Mouse (Mus musculus): ENCODE data around the gene Unc5c. TPM values are rescaled to one million over a fixed set of nuclear protein-coding genes. Genes with fewer than 3 reads are reported as not detected.

Gene Unc5c
- polyA plus RNA-seq, 1 experiment from 2014 or later = 20.5 TPM

DNA sequence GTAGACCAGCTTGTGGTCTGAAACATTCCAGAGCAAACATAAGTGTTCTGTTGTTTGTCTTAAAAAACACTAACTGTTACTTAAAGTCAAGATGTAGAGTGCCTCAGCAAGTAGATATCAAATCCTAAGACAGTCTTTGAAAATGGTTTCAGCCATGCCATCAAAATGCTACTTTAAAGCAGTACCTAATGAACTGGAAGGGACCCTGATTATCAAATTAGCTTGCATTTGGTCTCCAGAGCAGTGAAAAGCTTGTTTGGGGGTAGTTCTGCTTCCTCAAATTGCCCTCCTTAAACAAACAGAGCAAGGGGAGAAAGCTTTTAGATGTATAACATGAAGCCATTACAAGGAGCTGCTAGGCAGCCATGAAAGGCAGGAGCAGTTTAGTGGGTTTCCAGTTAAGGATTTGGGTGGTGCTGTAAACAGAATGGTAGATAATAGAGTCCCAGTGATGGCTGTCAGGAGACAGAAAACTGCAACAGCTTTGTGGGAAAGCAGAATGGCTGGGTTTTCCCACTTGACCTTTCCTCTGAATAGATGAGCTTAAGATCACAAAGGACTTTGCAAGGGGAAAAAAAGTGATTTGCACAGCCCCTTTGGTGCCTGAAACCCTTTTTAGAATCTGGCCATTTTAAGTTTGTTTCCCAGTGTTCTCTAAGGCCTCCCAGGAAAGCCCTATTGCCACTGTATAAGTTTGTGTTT, 116.3 kb downstream of the Unc5c start:
- Histone ChIP-seq H3K9ac (no peak overlapping the region), H3K36me3 (no peaks in the 10 kb centered on the region), H3K9me3 (no peaks in the 10 kb centered on the region), H3K4me2 (no peak overlapping the region), H3K27ac (no peak overlapping the region), H3K4me1 (no peaks in the 10 kb centered on the region), H3K27me3 (no peaks in the 10 kb centered on the region), H3K4me3 (no peak overlapping the region)
- no peak for ATAC-seq (ENCODE audit: borderline replicate concordance, extremely low read depth, low FRiP score, low TSS enrichment)

DNA sequence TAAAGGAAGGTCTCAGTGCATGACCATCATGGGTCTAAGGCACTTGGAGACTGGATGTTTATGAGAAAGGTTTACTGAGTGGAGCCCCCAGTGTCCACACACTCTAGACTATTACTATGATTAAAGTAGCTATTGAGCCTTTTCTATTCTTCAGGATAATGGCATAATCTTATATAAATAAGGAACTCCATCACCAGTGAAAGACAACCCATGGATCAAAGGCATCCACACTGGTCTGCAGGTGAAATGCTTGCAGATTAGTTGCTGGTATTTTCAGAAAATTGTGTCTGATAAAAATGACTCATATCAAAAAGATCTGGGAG, 116.8 kb downstream of the Unc5c start:
- Histone ChIP-seq H3K4me2 (no peak overlapping the region), H3K4me1 (no peaks in the 10 kb centered on the region), H3K9me3 (no peaks in the 10 kb centered on the region), H3K27me3 (no peaks in the 10 kb centered on the region), H3K27ac (no peak overlapping the region), H3K9ac (no peak overlapping the region), H3K36me3 (no peaks in the 10 kb centered on the region), H3K4me3 (no peak overlapping the region)
- ATAC-seq (ENCODE audit: borderline replicate concordance, extremely low read depth, low FRiP score, low TSS enrichment) = no peak

- Histone ChIP-seq H3K36me3 (no peaks in the 10 kb centered on the region), H3K27ac (no peak overlapping the region), H3K4me2 (no peak overlapping the region), H3K4me1 (no peaks in the 10 kb centered on the region), H3K4me3 (no peak overlapping the region), H3K9ac (no peak overlapping the region), H3K9me3 (no peaks in the 10 kb centered on the region), H3K27me3 (no peaks in the 10 kb centered on the region)
- no peak for ATAC-seq (ENCODE audit: borderline replicate concordance, extremely low read depth, low FRiP score, low TSS enrichment)
- 91% methylated on average over 1 of the region's 1 CpGs for WGBS
Observed at GRCm38 (mm10) chr3:141583180-141583579, 118.2 kb downstream of the Unc5c start.

DNA sequence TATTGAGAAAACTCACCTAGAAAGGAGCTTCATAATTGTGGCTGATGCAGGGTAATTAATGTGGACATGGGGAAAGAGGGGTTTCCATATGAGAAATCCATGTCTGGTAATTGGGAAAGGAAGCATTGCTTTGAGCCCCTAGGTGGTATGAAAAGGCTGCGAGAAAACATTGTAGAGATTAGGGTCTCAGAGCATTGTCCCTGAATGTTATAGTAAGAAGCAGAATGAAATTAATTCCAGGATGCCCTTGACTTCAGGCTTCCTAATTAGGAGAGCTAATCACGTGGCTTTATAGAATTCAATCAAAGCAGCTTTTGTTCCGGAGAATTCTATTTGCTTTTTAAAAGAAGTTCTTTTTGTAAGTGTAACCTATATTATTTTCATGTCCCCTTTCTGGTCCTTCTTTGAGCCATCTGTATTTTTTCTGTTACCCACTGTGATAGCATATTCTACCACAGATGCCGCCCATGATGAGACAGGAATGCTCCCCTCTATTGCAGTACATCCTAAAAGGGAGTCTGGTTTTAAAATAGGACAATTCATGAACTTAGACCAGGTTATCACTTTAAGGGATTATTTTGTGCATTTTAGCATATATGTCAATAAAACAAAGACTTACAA, 124.5 kb downstream of the Unc5c start:
- Histone ChIP-seq H3K27ac (no peak overlapping the region), H3K9me3 (no peaks in the 10 kb centered on the region), H3K27me3 (no peaks in the 10 kb centered on the region), H3K36me3 (no peaks in the 10 kb centered on the region), H3K4me2 (no peak overlapping the region), H3K4me3 (no peak overlapping the region), H3K4me1 (no peaks in the 10 kb centered on the region), H3K9ac (no peak overlapping the region)
- ATAC-seq (ENCODE audit: borderline replicate concordance, extremely low read depth, low FRiP score, low TSS enrichment) = no peak
- WGBS = 86% methylated on average over 4 of the region's 4 CpGs

GRCm38 (mm10) chr3:141593249-141593648, 128.2 kb downstream of the Unc5c start:
- Histone ChIP-seq H3K27me3 (no peaks in the 10 kb centered on the region), H3K9me3 (no peaks in the 10 kb centered on the region), H3K36me3 (no peaks in the 10 kb centered on the region), H3K4me1 (no peaks in the 10 kb centered on the region), H3K4me3 (no peak overlapping the region), H3K4me2 (no peak overlapping the region), H3K9ac (no peak overlapping the region), H3K27ac (no peak overlapping the region)
- WGBS = 79% methylated on average over 5 of the region's 5 CpGs
- ATAC-seq (ENCODE audit: borderline replicate concordance, extremely low read depth, low FRiP score, low TSS enrichment) = no peak

GRCm38 (mm10) chr3:141594120-141594519, 129.1 kb downstream of the Unc5c start:
- H3K9me3 ChIP-seq = no peaks in the 10 kb centered on the region
- no peaks in the 10 kb centered on the region for H3K4me1 ChIP-seq
- H3K27me3 ChIP-seq = no peaks in the 10 kb centered on the region
- no peaks in the 10 kb centered on the region for H3K36me3 ChIP-seq
- no peak overlapping the region for H3K9ac ChIP-seq
- no peak overlapping the region for H3K4me2 ChIP-seq
- ATAC-seq (ENCODE audit: borderline replicate concordance, extremely low read depth, low FRiP score, low TSS enrichment) = peak; percentile 73; the same call in 1 of the 2 replicates
- H3K4me3 ChIP-seq = no peak overlapping the region
- 38% methylated on average over 5 of the region's 5 CpGs for WGBS
- H3K27ac ChIP-seq = no peak overlapping the region

DNA sequence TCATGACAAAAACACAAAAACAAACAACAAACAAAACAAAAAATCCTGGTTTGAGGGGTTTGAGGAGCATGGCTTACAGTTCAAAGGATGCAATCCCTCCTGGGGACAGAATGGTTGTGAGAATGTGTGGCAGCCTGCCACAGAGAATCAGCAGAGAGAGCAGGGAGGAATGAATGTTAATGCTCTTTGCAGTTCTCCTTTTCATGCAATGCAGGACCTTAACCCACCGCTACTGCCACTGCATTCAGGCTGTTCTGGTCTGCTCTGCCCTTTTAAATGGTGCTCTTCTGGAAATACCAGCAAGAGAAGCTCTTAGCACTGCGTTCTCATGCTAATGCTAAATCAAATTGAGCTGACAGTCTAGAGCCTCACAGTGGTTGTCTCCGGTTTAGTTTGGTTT, 130.1 kb downstream of the Unc5c start:
- H3K9me3 ChIP-seq = no peaks in the 10 kb centered on the region
- no peaks in the 10 kb centered on the region for H3K27me3 ChIP-seq
- H3K9ac ChIP-seq = no peak overlapping the region
- H3K4me1 ChIP-seq = no peaks in the 10 kb centered on the region
- no peak overlapping the region for H3K4me3 ChIP-seq
- ATAC-seq (ENCODE audit: borderline replicate concordance, extremely low read depth, low FRiP score, low TSS enrichment) = no peak
- H3K27ac ChIP-seq = no peak overlapping the region
- no peaks in the 10 kb centered on the region for H3K36me3 ChIP-seq
- no peak overlapping the region for H3K4me2 ChIP-seq
- WGBS = 68% methylated on average over 3 of the region's 3 CpGs

DNA sequence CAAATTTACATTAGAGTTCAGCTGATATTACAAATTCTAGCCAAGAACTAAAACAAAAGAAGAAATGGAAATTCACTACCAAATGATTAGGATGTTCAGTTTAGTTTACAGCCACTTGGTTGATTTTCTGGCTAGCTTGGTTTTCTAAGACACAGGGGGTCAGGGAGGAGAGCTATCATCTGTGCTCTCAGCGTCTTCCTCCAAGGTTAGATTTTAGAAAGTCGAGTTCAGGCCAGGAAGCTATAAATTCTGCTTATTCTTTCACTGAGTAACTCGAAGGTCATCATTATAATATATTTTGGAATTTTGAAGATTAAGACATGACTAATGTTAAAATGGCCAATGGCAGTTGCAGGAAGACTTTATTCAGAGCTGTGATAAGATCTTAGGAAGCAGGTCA, 131.4 kb downstream of the Unc5c start:
- Histone ChIP-seq H3K27ac (no peak overlapping the region), H3K9me3 (no peaks in the 10 kb centered on the region), H3K27me3 (no peaks in the 10 kb centered on the region), H3K36me3 (no peaks in the 10 kb centered on the region), H3K4me1 (no peaks in the 10 kb centered on the region), H3K4me2 (no peak overlapping the region), H3K9ac (no peak overlapping the region), H3K4me3 (no peak overlapping the region)
- no peak for ATAC-seq (ENCODE audit: borderline replicate concordance, extremely low read depth, low FRiP score, low TSS enrichment)
- WGBS = 62% methylated on average over 3 of the region's 3 CpGs

GRCm38 (mm10) chr3:141596881-141597280, 131.9 kb downstream of the Unc5c start:
- H3K4me2 ChIP-seq = no peak overlapping the region
- no peaks in the 10 kb centered on the region for H3K4me1 ChIP-seq
- H3K36me3 ChIP-seq = no peaks in the 10 kb centered on the region
- no peak for ATAC-seq (ENCODE audit: borderline replicate concordance, extremely low read depth, low FRiP score, low TSS enrichment)
- 65% methylated on average over 1 of the region's 1 CpGs for WGBS
- no peak overlapping the region for H3K9ac ChIP-seq
- H3K9me3 ChIP-seq = no peaks in the 10 kb centered on the region
- no peak overlapping the region for H3K4me3 ChIP-seq
- H3K27me3 ChIP-seq = no peaks in the 10 kb centered on the region
- H3K27ac ChIP-seq = no peak overlapping the region

DNA sequence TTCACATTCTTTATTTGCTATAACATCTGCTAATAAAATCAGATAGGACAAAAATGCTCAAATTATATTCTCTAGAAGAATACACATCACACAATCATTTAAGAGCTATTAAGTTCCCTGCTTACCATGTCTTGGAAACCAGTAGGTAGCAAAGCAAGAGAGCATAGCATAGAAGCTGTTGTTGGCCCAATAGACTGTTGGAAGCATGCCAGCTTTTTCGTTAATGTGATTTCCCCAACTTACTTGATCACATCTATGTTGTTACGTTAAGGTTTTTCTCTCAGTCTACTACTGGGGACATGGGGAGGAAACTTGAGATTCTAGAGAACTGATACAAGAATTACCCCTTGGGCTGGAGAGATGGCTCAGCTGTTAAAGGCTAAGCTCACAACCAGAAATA, 133.0 kb downstream of the Unc5c start:
- 38% methylated on average over 2 of the region's 2 CpGs for WGBS
- no peaks in the 10 kb centered on the region for H3K27me3 ChIP-seq
- no peaks in the 10 kb centered on the region for H3K9me3 ChIP-seq
- no peak overlapping the region for H3K27ac ChIP-seq
- no peak overlapping the region for H3K4me2 ChIP-seq
- no peak overlapping the region for H3K9ac ChIP-seq
- no peak overlapping the region for H3K4me3 ChIP-seq
- H3K4me1 ChIP-seq = no peaks in the 10 kb centered on the region
- no peaks in the 10 kb centered on the region for H3K36me3 ChIP-seq
- ATAC-seq (ENCODE audit: borderline replicate concordance, extremely low read depth, low FRiP score, low TSS enrichment) = no peak

DNA sequence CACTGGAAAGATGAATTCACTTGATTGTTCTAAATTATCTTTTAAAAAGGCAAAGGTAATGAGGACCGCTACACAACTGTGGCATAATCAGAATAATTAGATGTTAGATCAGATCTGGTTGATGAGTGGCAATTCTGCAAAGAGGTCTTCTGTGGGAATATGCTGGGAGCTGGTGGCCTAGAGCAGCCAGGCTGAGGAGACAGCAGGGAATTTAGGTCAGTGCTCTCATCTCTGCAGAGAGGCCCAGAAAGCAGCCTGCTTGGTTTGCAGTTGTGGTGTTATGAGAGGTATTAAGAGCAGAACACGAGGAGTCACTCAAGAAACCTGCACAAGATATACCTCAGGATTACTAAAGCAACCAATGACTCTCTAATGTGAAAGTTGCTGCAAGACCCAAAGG, 133.9 kb downstream of the Unc5c start:
- H3K36me3 ChIP-seq = no peaks in the 10 kb centered on the region
- H3K4me1 ChIP-seq = no peaks in the 10 kb centered on the region
- WGBS = 85% methylated on average over 2 of the region's 2 CpGs
- H3K27me3 ChIP-seq = no peaks in the 10 kb centered on the region
- no peak for ATAC-seq (ENCODE audit: borderline replicate concordance, extremely low read depth, low FRiP score, low TSS enrichment)
- no peak overlapping the region for H3K9ac ChIP-seq
- H3K9me3 ChIP-seq = no peaks in the 10 kb centered on the region
- H3K4me3 ChIP-seq = no peak overlapping the region
- H3K4me2 ChIP-seq = no peak overlapping the region
- no peak overlapping the region for H3K27ac ChIP-seq

DNA sequence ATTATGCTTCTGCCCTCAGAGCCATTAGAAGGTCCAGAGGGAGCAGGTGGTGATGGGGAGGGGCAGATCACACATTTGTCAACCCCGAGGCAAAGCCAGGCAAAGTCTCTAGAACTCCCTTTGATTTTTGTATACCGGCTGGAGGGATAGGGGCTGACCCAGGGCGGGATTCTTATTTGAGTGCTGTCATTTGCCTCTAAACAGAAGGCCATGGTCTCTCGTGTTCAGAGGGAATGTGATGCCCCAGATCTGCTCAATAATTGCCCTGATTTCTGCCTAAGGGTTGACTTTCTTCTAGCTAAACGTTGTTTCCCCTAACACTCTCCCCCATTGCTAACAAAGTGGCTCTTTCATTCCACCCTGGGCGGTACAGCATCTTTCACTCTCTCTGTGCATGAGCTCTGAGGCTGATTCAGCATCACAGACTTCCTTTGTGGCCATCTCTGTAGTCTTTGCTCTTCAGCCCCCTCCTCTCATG, 136.1 kb downstream of the Unc5c start:
- 32% methylated on average over 6 of the region's 6 CpGs for WGBS
- no peaks in the 10 kb centered on the region for H3K27me3 ChIP-seq
- H3K4me2 ChIP-seq = no peak overlapping the region
- H3K27ac ChIP-seq = no peak overlapping the region
- ATAC-seq (ENCODE audit: borderline replicate concordance, extremely low read depth, low FRiP score, low TSS enrichment) = no peak
- H3K4me3 ChIP-seq = no peak overlapping the region
- H3K9me3 ChIP-seq = no peaks in the 10 kb centered on the region
- no peaks in the 10 kb centered on the region for H3K36me3 ChIP-seq
- H3K4me1 ChIP-seq = no peaks in the 10 kb centered on the region
- no peak overlapping the region for H3K9ac ChIP-seq

DNA sequence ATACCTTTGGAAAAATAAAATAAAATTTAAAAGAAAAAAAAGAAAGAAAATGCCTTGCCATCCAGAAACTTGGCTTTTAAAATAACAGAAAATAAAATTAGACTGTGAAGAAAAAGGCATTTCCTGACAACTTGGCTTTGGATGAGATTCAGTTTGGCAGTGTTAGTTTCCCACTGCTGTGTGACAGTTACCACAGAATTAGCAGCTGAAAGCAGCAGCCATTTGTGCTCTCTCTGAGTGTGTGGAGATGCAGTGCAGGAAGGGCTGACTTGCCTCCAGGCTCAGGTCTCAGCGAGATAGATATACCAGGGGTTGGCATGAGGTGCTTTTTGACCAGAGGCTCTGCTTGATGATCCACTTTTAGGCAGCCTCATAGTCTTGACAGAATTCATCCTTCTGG, 151.7 kb downstream of the Unc5c start:
- 37% methylated on average over 1 of the region's 1 CpGs for WGBS
- H3K27ac ChIP-seq = no peak overlapping the region
- no peaks in the 10 kb centered on the region for H3K36me3 ChIP-seq
- H3K27me3 ChIP-seq = no peaks in the 10 kb centered on the region
- H3K9me3 ChIP-seq = no peaks in the 10 kb centered on the region
- H3K4me2 ChIP-seq = no peak overlapping the region
- no peak overlapping the region for H3K4me3 ChIP-seq
- H3K9ac ChIP-seq = no peak overlapping the region
- no peaks in the 10 kb centered on the region for H3K4me1 ChIP-seq
- no peak for ATAC-seq (ENCODE audit: borderline replicate concordance, extremely low read depth, low FRiP score, low TSS enrichment)
